Mouse (Mus musculus) liver, adult (tissue): ENCODE results near the gene Cxcl14.

Experiments
- GATA4 ChIP-seq: IDR thresholded peaks from 2 replicates; pipeline ENCODE4 v1.6.1; 2014; ENCODE audit warnings: mild to moderate bottlenecking, low read length; ENCODE audit not compliant: insufficient replicate concordance

Cxcl14 gene

DNA sequence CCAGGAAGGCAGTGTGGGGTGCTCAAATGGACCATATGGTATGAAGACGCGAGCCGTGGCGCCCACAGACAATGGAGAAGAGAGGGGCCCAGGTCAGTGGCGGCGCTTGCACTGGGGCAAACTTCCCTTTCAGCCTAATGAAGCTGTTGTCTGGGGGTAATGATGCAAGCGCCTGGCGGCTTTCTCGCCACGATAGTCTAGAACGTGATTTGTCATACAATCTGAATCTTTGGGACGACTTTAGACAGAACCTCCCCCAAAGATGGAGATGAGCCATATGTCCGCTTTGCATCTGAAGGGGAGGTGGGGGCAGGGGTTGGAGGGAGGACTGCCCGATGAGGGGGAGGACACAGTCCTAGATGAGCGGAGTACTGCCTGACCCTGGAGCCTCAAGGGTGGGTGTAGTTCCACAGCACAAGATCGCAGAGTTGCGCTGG lies 36.0 kb downstream of the Cxcl14 start:
- TF ChIP-seq GATA4: no peak

DNA sequence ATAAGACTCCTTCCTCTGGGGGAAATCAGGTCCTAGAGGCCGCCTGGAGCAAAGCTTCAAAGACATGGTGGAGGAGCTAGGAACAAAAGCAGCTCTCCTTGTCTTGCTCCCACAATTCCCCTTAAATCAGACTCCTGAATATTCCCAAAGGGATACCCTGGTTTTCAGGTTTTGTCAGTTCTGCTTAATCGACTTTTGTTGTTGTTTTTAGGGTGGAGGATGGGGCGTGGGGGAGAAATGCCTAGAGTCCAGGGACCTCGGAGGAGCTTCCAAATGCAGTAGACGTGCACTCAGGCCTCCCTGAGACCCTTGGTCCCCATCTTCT lies 36.5 kb downstream of the Cxcl14 start:
- TF ChIP-seq GATA4: no peak

GRCm38 (mm10) chr13:56259021-56259925 lies 37.1 kb downstream of the Cxcl14 start:
- TF ChIP-seq GATA4: no peak

DNA sequence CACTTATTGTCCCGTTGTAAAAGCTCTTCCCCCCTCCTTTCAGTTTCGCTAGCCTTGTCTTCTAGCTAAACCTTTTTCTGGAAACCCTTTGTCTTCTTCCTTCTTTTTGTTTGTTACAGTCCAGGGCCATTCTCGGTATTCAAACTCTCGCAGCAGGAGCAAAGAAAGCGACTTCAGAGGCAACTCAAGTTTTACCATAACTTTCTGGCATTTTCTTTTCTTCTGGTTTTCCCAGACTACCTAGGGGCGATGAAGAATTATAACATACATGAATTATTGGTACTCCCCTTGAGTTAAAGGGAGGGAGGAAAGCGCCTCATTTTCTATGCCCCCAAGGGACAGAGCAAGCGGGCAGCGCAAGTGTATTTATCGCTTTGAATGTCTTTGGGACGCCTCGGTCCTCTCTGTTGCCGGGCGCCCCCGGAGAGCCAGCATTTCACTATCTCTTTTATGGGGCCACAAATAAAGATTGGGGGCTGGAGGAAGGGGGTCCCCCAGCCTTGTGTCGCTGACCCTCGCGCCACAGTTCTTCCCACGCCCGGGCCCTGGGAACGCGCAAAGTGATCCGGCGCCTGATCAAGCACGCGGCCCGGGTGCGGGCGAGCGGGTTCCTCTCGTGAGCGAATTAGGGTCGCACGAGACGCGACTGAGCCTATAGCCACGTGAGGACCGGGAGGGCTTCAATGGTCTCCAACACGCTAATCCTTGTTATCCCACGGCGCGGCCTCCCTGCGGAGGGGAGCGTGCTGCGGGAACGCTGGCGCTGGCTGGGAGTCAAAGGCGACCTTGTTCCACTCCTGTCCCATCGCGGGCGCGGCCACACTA lies 37.9 kb downstream of the Cxcl14 start:
- no peak for TF ChIP-seq GATA4

GRCm38 (mm10) chr13:56257469-56258153 lies 38.7 kb downstream of the Cxcl14 start:
- TF ChIP-seq GATA4: no peak

DNA sequence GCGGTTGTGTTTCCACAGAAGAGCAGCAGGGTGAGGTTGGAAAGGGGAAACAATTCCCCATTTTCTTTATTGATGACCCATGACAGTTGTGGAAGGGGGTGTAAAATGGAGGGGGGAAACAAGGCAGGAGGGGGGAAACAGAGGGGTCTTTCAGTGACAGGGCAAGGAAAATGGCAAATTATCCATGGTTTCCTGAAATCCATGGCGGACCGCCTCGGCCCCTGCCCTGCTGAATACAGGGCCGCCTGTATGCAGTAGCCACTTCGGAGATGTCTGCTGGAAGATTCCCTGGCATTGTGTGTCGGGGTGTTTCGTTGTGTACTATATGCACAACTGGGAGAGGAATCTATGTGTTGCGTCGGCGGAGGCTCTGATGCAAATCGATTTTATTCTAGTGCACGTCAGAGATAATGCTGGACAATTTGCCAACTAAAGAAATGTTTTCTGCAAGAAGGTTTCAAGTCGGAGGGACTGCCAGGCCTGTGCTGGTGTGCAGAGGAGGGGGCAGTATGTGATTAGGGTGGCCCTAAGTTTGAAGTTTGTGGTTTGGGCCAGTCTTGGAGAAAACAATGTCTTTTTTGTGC lies 39.5 kb downstream of the Cxcl14 start:
- no peak for TF ChIP-seq GATA4

- no peak for TF ChIP-seq GATA4
Observed at GRCm38 (mm10) chr13:56253379-56253778, 43.0 kb downstream of the Cxcl14 start.

DNA sequence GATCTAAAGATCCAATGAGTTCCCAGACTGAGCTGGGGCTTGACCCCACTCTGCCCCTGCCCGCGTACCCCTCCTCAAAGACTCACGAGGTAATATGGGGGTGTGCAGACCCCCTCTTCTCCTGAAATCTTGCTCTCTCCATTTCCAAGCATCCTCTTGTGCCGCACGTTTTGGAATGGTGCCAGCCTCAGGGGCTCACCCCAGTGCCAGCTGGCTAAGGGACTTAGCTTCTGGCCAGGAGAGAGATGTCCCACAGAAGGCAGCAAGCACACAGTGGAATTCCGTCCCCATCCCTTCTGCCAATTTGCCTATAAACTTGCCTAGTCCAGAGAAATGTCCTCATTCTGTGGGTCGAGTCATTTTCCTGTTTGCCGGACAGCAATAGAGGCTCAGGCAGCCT lies 43.6 kb downstream of the Cxcl14 start:
- no peak for TF ChIP-seq GATA4

- TF ChIP-seq GATA4: no peak
Observed at GRCm38 (mm10) chr13:56251924-56252619, 44.3 kb downstream of the Cxcl14 start, which contains the start of gene Neurog1. Neurog1 (minus strand) TSS chr13:56252163.

DNA sequence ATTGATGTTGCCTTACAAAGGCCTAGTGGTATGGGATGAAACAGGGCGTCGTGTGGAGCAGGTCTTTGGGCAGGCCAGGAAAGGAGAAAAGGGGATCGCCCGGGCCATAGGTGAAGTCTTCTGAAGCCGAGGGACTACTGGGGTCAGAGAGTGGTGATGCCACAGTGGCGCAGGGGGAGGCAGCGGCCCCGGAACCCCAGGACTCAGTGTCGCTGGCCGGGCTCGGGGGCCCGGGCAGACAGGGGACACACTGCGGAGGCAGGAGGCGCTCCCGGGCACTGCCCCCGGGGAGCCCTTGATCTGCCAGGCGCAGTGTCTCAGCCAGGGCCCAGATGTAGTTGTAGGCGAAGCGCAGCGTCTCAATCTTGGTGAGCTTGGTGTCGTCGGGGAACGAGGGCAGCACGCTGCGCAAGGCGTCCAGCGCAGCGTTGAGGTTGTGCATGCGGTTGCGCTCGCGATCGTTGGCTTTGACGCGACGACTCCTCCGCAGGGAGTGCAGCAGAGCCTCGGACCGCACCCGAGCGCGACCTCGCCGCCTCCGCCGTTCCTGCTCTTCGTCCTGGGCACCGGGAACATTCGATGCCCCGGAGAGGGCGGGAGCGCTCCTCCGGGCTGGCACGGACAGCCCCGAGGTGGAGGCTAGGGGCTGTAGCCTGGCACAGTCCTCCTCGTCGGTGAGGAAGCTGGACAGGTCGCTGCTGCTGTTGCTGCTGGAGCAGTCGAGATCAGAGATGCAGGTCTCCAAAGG lies 45.0 kb downstream of the Cxcl14 start:
- TF ChIP-seq GATA4: no peak

- no peak for TF ChIP-seq GATA4
Observed at GRCm38 (mm10) chr13:56250551-56251161, 45.7 kb downstream of the Cxcl14 start.

DNA sequence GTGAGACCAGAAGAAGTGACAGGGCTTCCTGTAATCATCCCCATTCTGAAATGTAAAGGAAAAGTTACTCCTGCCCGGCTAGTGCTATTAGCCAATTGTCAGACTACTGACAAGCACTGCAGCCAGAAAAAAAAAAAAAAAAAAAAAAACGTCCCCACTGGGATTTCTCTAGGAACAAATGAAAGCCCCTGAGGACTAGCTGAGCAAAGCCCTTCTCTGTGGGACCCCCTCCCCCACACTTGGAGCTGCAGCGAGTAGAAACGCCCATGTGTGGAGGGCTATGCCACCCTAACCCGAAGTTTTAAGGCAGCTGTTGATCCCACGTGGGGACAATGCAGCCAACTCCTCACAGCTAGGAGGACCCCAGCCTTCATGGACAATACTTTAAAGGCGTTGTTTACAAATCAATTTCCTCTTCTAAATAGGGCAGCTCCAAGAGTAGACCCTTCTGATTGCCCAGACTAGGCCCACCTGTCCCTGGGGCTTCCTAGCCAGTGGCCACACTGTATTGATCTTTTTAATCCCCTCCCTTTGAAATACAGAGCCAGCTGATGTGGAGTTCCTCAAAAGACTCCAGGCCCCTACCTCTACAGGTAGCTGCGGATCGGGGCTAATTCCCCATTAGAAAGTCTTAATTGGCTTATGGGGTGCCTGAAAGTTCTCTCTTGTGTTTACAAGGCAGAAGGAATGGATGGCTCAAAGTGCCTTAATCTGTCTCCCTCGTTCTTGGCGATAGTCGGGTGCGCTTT lies 46.6 kb downstream of the Cxcl14 start:
- no peak for TF ChIP-seq GATA4

DNA sequence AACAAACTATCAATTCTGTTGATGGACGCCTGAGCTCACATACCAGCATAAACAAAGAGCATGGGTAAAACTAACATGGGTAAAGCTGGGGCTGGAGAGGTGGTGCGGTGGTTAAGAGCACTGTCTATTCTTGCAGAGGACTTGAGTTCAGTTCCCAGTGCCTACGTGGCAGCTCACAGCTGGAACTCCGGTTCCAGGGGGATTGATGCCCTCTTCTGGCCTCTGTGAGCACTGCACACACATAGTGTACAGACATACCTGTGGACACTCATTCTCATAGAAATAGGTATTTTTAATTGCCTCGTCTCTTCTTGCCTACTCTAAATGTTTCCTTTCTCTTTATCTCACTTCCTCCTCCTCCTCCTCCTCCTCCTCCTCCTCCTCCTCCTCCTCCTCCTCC lies 53.2 kb downstream of the Cxcl14 start:
- TF ChIP-seq GATA4: no peak
